ENCODE assay signal across 13 mouse cellular contexts in genomic region chr5:128450808-128451207, GRCm38 (mm10). TPM values are rescaled to one million over a fixed set of nuclear protein-coding genes. Genes with fewer than 3 reads are reported as not detected.
DNase-seq lines count a peak whose midpoint lies in the region; ATAC-seq and TF ChIP-seq lines count a peak whose summit lies in the region.
"Had no signal": no experiment of that assay in that cellular context is flagged by ENCODE, and none has a peak within 500 bp of the region (broad histone marks: within the 10 kb centered on the region; RNA-seq: fewer than 3 reads in every experiment).

No protein-coding gene starts in this region.

- H3K27me3 ChIP-seq in hindbrain, embryonic 11.5 days (ENCODE audit: control insufficient read depth, insufficient read depth, low read length): 0 out of 2 replicates have a peak, but pooled peaks cover 2% of the 10 kb centered on the region
- peaks cover 17% of the 10 kb centered on the region for H3K27me3 ChIP-seq in hindbrain, embryonic 13.5 days
- no peaks in the 10 kb centered on the region for H3K27me3 ChIP-seq in Patski
- H3K27me3 ChIP-seq: liver, embryonic 13.5 days; megakaryocyte, embryonic 14.5 days had no signal

- TF ChIP-seq CTCF in lung, adult 2 months (IDR thresholded peaks at IDR 0.05; ENCODE audit: insufficient read depth, low read length): 0 out of 2 replicates have a peak, but pooled peaks have one; percentile 20
- TF ChIP-seq CTCF in Patski (IDR thresholded peaks at IDR 0.05): peak; percentile 34

- no peaks in the 10 kb centered on the region for H3K9me3 ChIP-seq in hindbrain, embryonic 11.5 days (ENCODE audit: control insufficient read depth, low read length)
- no peaks in the 10 kb centered on the region for H3K9me3 ChIP-seq in hindbrain, embryonic 13.5 days
- H3K9me3 ChIP-seq: liver, embryonic 13.5 days had no signal

- no peak overlapping the region for H3K4me3 ChIP-seq in hindbrain, embryonic 11.5 days (ENCODE audit: low read depth, low read length)
- no peak overlapping the region for H3K4me3 ChIP-seq in hindbrain, embryonic 13.5 days
- no peak overlapping the region for H3K4me3 ChIP-seq in lung, adult 2 months (replicated peaks; ENCODE audit: extremely low read depth, low read depth, low read length)
- H3K4me3 ChIP-seq: liver, embryonic 13.5 days; megakaryocyte, embryonic 14.5 days had no signal

- no peak for ATAC-seq in hindbrain, embryonic 11.5 days (ENCODE audit: low FRiP score)
- no peak for ATAC-seq in hindbrain, embryonic 13.5 days (ENCODE audit: low FRiP score)
- ATAC-seq in Patski: no peak
- no peak for ATAC-seq in monocyte, adult 5-6 weeks (replicated peaks; ENCODE audit: insufficient number of reproducible peaks, low FRiP score, low TSS enrichment, poor library complexity, severe bottlenecking)
- ATAC-seq: inflammation-experienced regulatory T-cells, adult 6 months had no signal

- TF ChIP-seq POLR2A in lung, adult 2 months (IDR thresholded peaks at IDR 0.05; ENCODE audit: borderline replicate concordance, extremely low read depth, low read depth, low read length): no peak

- peak; percentile 32 for DNase-seq in hindbrain, embryonic 11.5 days (ENCODE audit: low spot score)
- no peak for DNase-seq in lung, adult 2 months
- DNase-seq in lung, postnatal 4 days: no peak
- no peak for DNase-seq in Patski (ENCODE audit: low read depth, low spot score)
- DNase-seq in induced T-regulatory cell, adult 2 months (ENCODE audit: low read depth): peak; percentile 3
- DNase-seq: cerebellum, adult 9-11 months; gastrocnemius, postnatal 36 days; liver, embryonic 13.5 days; thymus, postnatal 25 days had no signal

- H3K9ac ChIP-seq in hindbrain, embryonic 11.5 days (ENCODE audit: low read depth, low read length): no peak overlapping the region
- H3K9ac ChIP-seq in hindbrain, embryonic 13.5 days: no peak overlapping the region
- H3K9ac ChIP-seq: liver, embryonic 13.5 days had no signal

- no peak overlapping the region for H3K27ac ChIP-seq in hindbrain, embryonic 11.5 days (ENCODE audit: low read depth, low read length)
- no peak overlapping the region for H3K27ac ChIP-seq in hindbrain, embryonic 13.5 days
- H3K27ac ChIP-seq: liver, embryonic 13.5 days had no signal

- 86% methylated on average over 3 of the region's 3 CpGs for WGBS in hindbrain, embryonic 11.5 days
- WGBS in hindbrain, embryonic 13.5 days: 85% methylated on average over 3 of the region's 3 CpGs
- 75% methylated on average over 3 of the region's 3 CpGs for WGBS in lung, adult 2 months

- H3K36me3 ChIP-seq in hindbrain, embryonic 11.5 days (ENCODE audit: control insufficient read depth, insufficient read depth, low read length): no peaks in the 10 kb centered on the region
- H3K36me3 ChIP-seq in hindbrain, embryonic 13.5 days: no peaks in the 10 kb centered on the region
- H3K36me3 ChIP-seq: liver, embryonic 13.5 days had no signal

- in situ Hi-C loops in Patski (cut with MboI; ENCODE audit: low pct_unique_long_range_greater_than_20kb): no loop called here

- no peaks in the 10 kb centered on the region for H3K4me1 ChIP-seq in hindbrain, embryonic 11.5 days (replicated peaks; ENCODE audit: control insufficient read depth, insufficient read depth, low read length)
- peaks cover 15% of the 10 kb centered on the region for H3K4me1 ChIP-seq in hindbrain, embryonic 13.5 days (replicated peaks)
- H3K4me1 ChIP-seq in lung, adult 2 months (ENCODE audit: control insufficient read depth, insufficient read depth, low read length): no peaks in the 10 kb centered on the region
- H3K4me1 ChIP-seq: liver, embryonic 13.5 days; megakaryocyte, embryonic 14.5 days had no signal

- CTCF ChIA-PET in Patski (lab: Charles Lee): no interaction called here

- POLR2A ChIA-PET in Patski (lab: Charles Lee): no interaction called here

- H3K4me2 ChIP-seq in hindbrain, embryonic 11.5 days (replicated peaks; ENCODE audit: low read depth, low read length): no peak overlapping the region
- no peak overlapping the region for H3K4me2 ChIP-seq in hindbrain, embryonic 13.5 days
- H3K4me2 ChIP-seq: liver, embryonic 13.5 days had no signal

RNA-seq across cellular contexts. Expression of gene Tmem132d, which starts 17.9 kb away (rescaled TPM):
- polyA plus RNA-seq in hindbrain, embryonic 11.5 days (2014; fragmentation: Nextera tagmentation; extraction: Ambion mirVana): 0.46 and 0.63 TPM in 2 replicates
- polyA plus RNA-seq in hindbrain, embryonic 13.5 days (2015; fragmentation: Nextera tagmentation; extraction: Ambion mirVana): 1.9 and 2.8 TPM in 2 replicates
- 5.3 and 5.5 TPM in 2 replicates for polyA plus RNA-seq in lung, adult 2 months (2012; rRNA removed)
- polyA plus RNA-seq in Patski (2021): not detected
- not detected in 3 replicates for total RNA-seq in monocyte, adult 5-6 weeks (2017)
- polyA plus RNA-seq: inflammation-experienced regulatory T-cells, adult 6 months had no signal

Comparison
In these comparisons a context has a peak if more than half of its experiments do, and no peak if none do; other contexts are left out.
1. DNase-seq: peak in hindbrain, embryonic 11.5 days (single experiment) and induced T-regulatory cell, adult 2 months (single experiment); none in lung, adult 2 months (single experiment), lung, postnatal 4 days (0 of 2) and Patski (single experiment).